Mouse (Mus musculus): Measurements from ENCODE around the gene Cdip1. TPM values are rescaled to one million over a fixed set of nuclear protein-coding genes. Genes with fewer than 3 reads are reported as not detected.
"Not testable (repeated sequence)": the region's sequence is repeated elsewhere in the genome, so short reads cannot be mapped to it uniquely, and the experiment has no call there.

Gene Cdip1
- total RNA-seq (2021) = 10 to 100 TPM; 69.3 to 82.9 TPM
- long read RNA-seq, experiment 1, transcript Cdip1-201 (6 exons, 3,953 nt) = major isoform, 185 of 232 reads
- long read RNA-seq, experiment 1, transcript Cdip1-203 (6 exons, 2,554 nt) = minor isoform, 15 of 232 reads
- long read RNA-seq, experiment 1, partial matches to known transcripts = 9 of 232 reads
- long read RNA-seq, experiment 1, other reads (novel, unspliced or antisense) = 22 of 232 reads
- long read RNA-seq, experiment 2, transcript Cdip1-203 (6 exons, 2,554 nt) = minor isoform, 22 of 192 reads
- long read RNA-seq, experiment 2, transcript Cdip1-201 (6 exons, 3,953 nt) = major isoform, 146 of 192 reads
- long read RNA-seq, experiment 2, partial matches to known transcripts = 17 of 192 reads
- long read RNA-seq, experiment 2, other reads (novel, unspliced or antisense) = 7 of 192 reads

- no peak for TF ChIP-seq CTCF (IDR thresholded peaks at IDR 0.05)
- DNase-seq = peak; percentile 96
- Histone ChIP-seq H3K4me3 (peak within 1 kb of the TSS; percentile 80), H3K27ac (peak within 1 kb of the TSS; percentile 99)
- intact Hi-C loops (cut with DNase I) = loop anchor here (1.0 to 5.0 kb wide), 3 partner anchors 29 to 158 kb away; no protein-coding TSS in a partner anchor
Measured at GRCm38 (mm10) chr16:4789810-4790559, at the start of gene Cdip1. Cdip1 (minus strand) TSS chr16:4790292.

- Histone ChIP-seq H3K27ac (no peak overlapping the region), H3K4me3 (no peak overlapping the region)
- intact Hi-C loops (cut with DNase I) = loop anchor here (5.0 to 10.0 kb wide), 2 partner anchors 42 to 265 kb away; no protein-coding TSS in a partner anchor
- TF ChIP-seq CTCF (IDR thresholded peaks at IDR 0.05) = no peak
- DNase-seq = no peak
Measured at GRCm38 (mm10) chr16:4839552-4839951, 49.5 kb upstream of the Cdip1 start.

- TF ChIP-seq CTCF (IDR thresholded peaks at IDR 0.05) = no peak
- DNase-seq = no peak
- intact Hi-C loops (cut with DNase I) = loop anchor here (5.0 to 10.0 kb wide), 2 partner anchors 40 to 267 kb away; no protein-coding TSS in a partner anchor
- Histone ChIP-seq H3K27ac (no peak overlapping the region), H3K4me3 (no peak overlapping the region)
Measured at GRCm38 (mm10) chr16:4837631-4838030, 47.5 kb upstream of the Cdip1 start.

- Histone ChIP-seq H3K4me3 (no peak within 1 kb of the TSS), H3K27ac (no peak within 1 kb of the TSS)
- no peak for TF ChIP-seq CTCF (IDR thresholded peaks at IDR 0.05)
- intact Hi-C loops (cut with DNase I) = loop anchor here (5.0 to 10.0 kb wide), 2 partner anchors 38 to 270 kb away; no protein-coding TSS in a partner anchor
- no peak for DNase-seq
Measured at GRCm38 (mm10) chr16:4835191-4835590, 45.1 kb upstream of the Cdip1 start, which contains the start of gene 4930562C15Rik. 4930562C15Rik (plus strand) TSS chr16:4835416.

GRCm38 (mm10) chr16:4833858-4834257 is 43.8 kb upstream of the Cdip1 start:
- TF ChIP-seq CTCF (IDR thresholded peaks at IDR 0.05) = no peak
- no peak for DNase-seq
- Histone ChIP-seq H3K27ac (no peak overlapping the region), H3K4me3 (no peak overlapping the region)
- intact Hi-C loops (cut with DNase I) = loop anchor here (10.0 kb wide), 1 partner anchor 271 kb away; no protein-coding TSS in a partner anchor

- peak; percentile 22; the same call in 1 of the 2 replicates for TF ChIP-seq CTCF (IDR thresholded peaks at IDR 0.05)
- Histone ChIP-seq H3K27ac (no peak overlapping the region), H3K4me3 (no peak overlapping the region)
- intact Hi-C loops (cut with DNase I) = loop anchor here (10.0 kb wide), 1 partner anchor 273 kb away; no protein-coding TSS in a partner anchor
- no peak for DNase-seq
Measured at GRCm38 (mm10) chr16:4831650-4832419, 41.7 kb upstream of the Cdip1 start.

- no peak overlapping the region for H3K4me3 ChIP-seq
- intact Hi-C loops (cut with DNase I) = no loop called here
- H3K27ac ChIP-seq = no peak overlapping the region
- no peak for TF ChIP-seq CTCF (IDR thresholded peaks at IDR 0.05)
- no peak for DNase-seq
Measured at GRCm38 (mm10) chr16:4829271-4829900, 39.3 kb upstream of the Cdip1 start.

GRCm38 (mm10) chr16:4827639-4828038 is 37.5 kb upstream of the Cdip1 start:
- intact Hi-C loops (cut with DNase I) = no loop called here
- Histone ChIP-seq H3K4me3 (no peak overlapping the region), H3K27ac (no peak overlapping the region)
- no peak for TF ChIP-seq CTCF (IDR thresholded peaks at IDR 0.05)
- no peak for DNase-seq

- H3K27ac ChIP-seq; DNase-seq; H3K4me3 ChIP-seq; intact Hi-C loops (cut with DNase I): not testable (repeated sequence)
Measured at GRCm38 (mm10) chr16:4824466-4824865, 34.4 kb upstream of the Cdip1 start.

GRCm38 (mm10) chr16:4818349-4818748 is 28.3 kb upstream of the Cdip1 start:
- intact Hi-C loops (cut with DNase I) = no loop called here
- H3K4me3 ChIP-seq = no peak overlapping the region
- no peak for TF ChIP-seq CTCF (IDR thresholded peaks at IDR 0.05)
- DNase-seq = no peak
- no peak overlapping the region for H3K27ac ChIP-seq

GRCm38 (mm10) chr16:4796631-4797030 is 6.5 kb upstream of the Cdip1 start:
- TF ChIP-seq CTCF (IDR thresholded peaks at IDR 0.05) = no peak
- no peak overlapping the region for H3K4me3 ChIP-seq
- DNase-seq = no peak
- intact Hi-C loops (cut with DNase I) = loop anchor here (5.0 kb wide), 1 partner anchor 41 kb away; the partner anchor contains the start of gene 4930562C15Rik
- H3K27ac ChIP-seq = peak overlapping the region; percentile 48; the same call in 1 of the 2 replicates
